Mouse (Mus musculus): ENCODE data around the gene Usp24.

Usp24 gene

DNA sequence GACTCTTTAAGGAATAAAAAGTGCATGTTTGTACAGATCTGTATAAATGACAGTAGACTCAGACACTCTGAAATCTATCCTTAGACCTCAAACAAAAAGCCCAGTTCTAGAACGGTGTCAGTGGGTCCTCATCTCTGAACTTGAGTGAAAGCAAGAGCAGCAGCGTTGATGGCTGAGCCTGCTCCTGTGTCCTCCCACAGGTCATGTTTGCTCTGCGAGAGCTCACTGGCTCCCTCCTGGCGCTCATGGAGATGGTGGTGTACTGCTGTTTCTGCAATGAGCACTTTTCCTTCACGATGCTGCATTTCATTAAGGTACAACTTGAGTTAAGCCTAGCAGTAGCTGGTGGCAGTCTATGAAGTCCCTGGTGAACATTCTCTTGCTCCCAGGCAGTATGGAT is 110.3 kb downstream of the Usp24 start:
- no peak for DNase-seq (ENCODE audit: low read depth in 1 of 2, low spot score in 2 of 2)

DNA sequence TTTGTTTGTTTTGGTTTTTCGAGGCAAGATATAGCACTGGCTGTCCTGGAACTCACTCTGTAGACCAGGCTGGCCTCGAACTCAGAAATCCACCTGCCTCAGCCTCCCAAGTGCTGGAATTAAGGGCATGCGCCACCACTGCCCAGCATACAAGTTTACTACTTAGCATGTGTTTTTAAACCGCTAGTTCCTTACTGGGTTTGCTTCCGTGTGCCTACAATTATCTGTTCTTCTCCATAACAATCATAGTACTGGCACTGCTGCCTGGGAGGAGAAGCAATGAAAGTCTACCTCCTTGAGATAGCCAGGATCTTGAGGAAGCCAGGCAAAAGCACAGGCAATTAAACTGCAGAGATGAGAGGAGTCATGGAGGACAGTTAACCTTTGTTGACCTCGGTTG is 112.6 kb downstream of the Usp24 start:
- no peak for DNase-seq (ENCODE audit: low read depth in 1 of 2, low spot score in 2 of 2)

DNA sequence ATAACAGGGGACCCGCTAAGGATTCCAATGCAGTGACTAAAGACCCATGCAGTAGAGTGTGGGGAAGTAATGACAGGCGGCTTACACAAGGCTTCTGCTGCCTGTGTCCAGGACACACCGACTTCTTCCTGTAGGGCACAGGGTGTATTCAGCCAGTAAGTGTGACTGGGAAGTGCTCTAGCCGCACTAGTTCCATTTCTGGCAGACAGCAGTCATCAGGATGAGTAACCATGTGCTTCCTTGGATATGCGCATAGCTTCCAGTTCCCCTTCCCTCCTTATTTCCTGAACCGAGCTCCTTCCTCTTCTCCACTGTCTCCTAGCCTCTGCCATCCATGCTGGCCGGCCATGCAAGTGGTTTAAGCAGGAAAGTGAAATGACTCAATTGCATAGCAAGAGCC is 113.1 kb downstream of the Usp24 start:
- DNase-seq (ENCODE audit: low read depth in 1 of 2, low spot score in 2 of 2) = no peak

DNA sequence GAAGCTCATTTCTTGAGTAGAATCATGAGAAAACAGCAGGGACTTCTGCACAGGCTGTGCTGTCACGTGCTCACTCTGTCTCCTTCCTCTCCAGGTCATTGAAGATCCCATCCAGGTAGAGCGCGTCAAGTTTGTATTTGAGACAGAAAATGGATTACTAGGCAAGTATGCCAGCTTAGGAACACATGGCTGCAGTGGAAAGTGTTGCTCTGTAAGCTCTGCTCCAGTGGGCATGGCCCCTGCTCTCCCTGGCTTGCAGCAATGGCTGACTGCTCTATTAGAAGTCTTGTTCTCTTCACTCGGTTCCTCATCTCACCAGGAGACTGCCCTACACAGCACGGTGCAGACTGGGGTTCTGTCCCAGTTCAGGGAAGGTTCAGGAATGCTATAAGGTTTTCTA is 114.4 kb downstream of the Usp24 start:
- DNase-seq (ENCODE audit: low read depth in 1 of 2, low spot score in 2 of 2) = no peak

DNA sequence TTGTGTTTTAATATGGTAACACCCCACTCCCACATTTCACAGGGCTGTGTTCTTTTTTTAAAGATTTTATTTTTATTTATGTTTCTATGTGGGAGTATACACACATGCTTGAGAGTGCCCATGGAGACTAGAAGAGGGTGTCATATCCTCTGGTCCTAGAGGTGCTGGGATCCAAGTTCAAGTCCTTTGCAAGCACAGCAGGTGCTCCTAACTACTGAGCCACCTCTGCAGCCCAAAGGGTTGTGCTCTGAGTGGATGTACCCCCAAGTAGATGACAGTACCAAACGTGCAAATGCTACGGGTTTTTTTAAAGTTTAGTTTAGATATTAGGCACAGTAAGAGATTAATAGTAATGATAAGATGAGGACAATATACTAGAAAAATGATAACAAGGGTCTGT is 119.4 kb downstream of the Usp24 start:
- no peak for DNase-seq (ENCODE audit: low read depth in 1 of 2, low spot score in 2 of 2)

DNA sequence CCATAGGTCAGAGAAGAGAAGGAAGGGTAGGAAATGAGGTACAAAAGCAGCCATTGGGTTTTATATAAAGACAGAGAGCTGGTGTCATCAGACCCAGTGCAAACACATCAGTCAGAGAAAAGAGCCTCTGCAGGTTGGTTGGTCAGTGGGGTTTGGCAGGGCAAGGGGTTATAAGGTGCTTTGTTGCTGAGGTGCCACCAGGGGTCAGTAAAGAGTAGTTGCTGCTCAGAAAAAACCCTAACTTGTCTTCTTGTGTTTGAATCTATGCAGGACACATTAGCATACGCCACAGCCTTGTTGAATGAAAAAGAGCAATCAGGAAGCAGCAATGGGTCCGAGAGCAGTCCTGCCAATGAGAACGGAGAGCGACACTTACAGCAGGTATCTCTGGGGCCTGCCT is 120.5 kb downstream of the Usp24 start:
- no peak for DNase-seq (ENCODE audit: low read depth in 1 of 2, low spot score in 2 of 2)

DNA sequence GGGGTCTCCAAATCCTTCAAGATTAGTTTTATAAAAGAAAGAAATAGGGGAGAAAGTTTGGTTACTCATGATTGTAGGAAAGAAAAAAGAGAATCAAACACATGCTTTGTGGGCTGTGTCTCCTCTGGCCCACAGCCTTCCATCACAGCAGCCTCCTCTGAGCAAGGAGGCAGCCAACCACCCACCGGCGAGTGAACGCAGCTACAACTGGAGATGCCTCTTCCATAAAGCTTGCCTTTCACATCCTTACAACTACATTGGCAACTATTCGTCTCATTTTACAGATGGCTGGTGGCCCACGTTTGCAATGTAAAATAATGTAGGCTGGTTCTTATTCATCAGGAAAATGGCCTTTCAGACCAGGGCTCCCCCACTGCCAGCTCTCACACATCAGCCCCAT is 121.2 kb downstream of the Usp24 start:
- DNase-seq (ENCODE audit: low read depth in 1 of 2, low spot score in 2 of 2) = no peak

DNA sequence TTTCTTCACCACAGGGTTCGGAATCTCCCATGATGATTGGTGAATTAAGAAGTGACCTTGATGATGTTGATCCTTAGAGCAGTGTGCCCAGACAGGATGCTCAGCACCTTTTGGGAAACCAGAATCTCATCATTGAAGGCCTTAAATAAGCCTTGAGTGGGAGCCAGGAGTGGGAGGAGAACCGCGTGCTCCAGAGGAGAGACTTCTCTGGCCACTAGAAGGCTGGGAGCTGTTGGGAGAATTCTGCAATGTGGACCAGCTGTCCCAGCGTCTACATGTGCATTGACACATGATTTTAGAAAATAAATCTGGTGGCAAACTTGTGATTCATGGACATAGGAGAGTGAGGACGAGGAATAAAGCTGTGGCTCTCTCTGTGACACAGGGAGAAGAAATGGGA is 122.8 kb downstream of the Usp24 start:
- no peak for DNase-seq (ENCODE audit: low read depth in 1 of 2, low spot score in 2 of 2)

DNA sequence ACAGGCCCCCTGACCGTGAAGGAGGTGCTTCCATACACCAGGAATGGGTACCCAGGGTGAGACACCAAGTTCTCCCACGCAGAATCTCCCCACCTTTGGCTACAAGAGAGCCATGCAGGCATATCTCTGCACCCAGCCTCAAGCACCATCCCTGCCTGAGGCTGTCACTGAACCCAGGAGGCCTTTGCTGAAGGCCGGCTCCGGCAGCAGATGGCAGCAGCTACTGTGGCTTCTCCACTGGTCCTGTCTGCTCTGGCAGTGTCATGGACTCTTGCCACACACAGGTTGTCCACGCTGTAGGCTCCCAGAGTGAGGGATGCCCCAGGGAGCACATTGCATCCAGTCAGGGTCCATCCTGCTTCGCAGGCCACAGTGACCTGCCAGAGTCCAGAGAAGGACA is 127.2 kb downstream of the Usp24 start:
- DNase-seq (ENCODE audit: low read depth in 1 of 2, low spot score in 2 of 2) = no peak

DNA sequence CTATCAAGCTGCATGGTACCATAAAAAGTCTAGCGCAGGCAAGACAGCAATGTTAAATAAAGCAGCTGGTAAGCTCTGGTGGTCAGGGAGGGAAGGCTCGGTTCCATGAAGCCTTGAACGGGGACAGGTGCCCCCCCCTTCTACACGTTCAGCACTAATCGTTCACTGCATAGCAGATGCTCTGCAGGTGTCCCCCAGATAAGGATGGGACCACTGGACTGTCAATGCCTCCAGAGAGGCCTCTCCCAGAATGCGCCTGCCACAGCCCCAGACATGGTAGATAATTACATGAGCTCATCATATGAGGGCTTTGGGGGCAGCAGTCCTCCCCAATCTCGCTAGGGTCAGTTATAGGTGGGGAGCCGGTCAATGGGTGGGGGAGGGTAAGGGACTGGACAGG is 133.3 kb downstream of the Usp24 start:
- no peak for DNase-seq (ENCODE audit: low read depth in 1 of 2, low spot score in 2 of 2)

DNA sequence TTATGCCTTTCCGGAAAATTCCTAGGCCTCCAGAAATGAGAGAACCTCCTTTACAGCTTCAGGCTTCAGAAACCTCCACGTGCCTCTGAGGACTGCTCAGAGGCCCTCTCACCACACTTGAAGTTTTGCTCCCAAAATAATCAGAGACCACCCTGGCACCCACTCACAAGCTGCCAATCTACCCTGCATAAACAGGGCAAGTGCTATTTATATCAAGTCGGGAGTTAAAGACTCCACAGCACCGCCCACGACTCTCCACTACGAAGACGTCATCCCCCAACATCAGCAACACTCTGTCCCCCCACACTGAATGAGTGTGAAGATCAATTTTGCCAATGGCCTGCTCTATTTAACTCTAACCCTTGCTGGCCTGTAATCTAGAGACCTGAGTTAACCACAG is 136.4 kb downstream of the Usp24 start:
- no peak for DNase-seq (ENCODE audit: low read depth in 1 of 2, low spot score in 2 of 2)

DNA sequence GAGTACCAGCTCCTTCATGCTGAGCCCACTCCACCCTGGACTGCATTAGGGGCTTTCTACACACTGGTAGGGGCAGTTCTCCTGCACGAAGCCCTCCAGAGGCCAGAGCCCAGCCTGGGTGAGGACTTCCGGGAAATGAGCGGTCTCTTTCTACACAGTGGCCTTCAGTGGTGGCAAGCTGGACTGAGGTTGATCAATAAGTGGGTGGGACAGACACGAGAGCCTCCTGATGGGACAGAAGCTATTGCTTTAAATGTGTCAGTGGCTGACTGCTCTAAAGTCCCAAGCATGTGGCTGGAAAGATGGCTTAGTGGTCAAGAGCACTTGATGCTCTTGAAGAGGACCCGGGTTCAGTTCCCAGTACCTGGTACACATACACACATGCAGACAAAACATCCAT is 137.1 kb downstream of the Usp24 start:
- no peak for DNase-seq (ENCODE audit: low read depth in 1 of 2, low spot score in 2 of 2)

DNA sequence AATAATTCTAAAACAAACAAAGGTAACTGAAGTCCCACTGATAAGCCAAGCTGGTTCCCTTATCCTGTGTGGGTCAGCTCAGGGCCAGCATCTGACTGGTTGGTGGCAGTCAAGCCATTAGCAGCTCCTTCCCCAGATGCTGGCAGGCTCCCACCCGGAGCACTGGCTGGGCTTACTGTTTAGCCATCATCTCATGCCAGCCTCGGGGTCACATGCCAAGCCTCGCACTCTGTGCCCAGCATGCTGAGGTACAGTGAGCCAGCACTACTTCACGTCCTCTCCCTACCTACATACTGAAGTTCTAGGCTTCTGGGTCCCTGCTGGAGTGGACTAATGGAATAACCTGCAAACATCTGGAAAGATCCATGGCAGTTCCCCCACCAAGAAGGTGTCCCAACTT is 137.5 kb downstream of the Usp24 start:
- DNase-seq (ENCODE audit: low read depth in 1 of 2, low spot score in 2 of 2) = no peak

DNA sequence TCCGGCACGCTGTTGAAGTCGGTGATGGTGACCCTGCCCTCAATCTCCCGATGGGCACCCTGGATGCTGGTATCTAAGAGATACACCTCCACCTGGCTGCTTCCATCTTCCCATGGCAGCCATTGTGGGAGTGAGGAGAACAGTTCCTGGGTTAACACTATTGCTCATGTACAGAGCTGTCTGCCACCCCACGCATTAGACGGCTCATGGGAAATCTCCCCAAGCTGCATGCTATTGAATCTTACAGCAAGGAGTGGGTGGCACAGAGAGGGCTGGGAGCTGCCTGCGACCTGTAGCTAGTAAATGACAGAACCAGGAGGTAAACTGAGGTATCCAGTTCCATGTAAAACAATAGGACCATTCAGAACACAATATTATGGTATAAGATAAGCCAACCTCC is 138.5 kb downstream of the Usp24 start:
- DNase-seq (ENCODE audit: low read depth in 1 of 2, low spot score in 2 of 2) = no peak

DNA sequence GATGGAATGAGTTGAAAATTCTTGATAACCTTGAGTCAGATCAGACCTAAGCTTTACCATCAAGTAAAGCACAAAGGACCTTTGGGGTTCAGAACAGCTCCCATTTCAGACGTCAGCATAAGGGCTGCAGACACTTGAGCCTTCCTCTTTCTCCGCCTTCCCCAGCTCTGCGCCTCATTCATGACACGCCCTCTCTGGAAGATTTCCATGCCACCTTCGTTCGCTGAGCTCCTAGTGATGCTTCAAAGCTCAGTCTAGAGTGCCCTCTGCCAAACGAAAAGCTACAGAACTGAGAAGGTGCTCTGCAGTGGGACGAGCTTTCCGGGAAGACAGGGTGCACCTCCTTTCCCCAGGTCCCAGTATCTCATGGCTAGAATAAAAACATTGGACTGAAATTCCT is 146.0 kb downstream of the Usp24 start:
- DNase-seq (ENCODE audit: low read depth in 1 of 2, low spot score in 2 of 2) = no peak

DNA sequence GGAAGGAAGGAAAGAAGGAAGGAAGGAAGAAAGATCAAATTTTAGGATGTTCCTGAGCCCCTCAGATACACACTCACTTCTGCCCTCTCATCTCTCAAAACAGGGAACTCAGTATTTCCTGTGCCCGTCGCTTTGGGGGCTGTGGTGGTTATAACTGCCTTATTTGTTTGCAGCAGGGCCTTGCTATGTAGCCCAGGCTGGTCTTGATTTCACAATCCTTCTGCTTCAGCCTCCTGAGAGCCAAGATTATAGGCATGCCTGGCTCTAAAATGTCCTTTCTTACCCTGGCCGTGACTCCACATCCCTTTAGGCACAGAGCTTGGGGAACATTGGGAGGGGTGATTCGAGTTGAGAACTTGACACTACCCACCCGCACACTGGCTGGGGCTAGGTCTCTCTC is 146.5 kb downstream of the Usp24 start:
- DNase-seq (ENCODE audit: low read depth in 1 of 2, low spot score in 2 of 2) = no peak

DNA sequence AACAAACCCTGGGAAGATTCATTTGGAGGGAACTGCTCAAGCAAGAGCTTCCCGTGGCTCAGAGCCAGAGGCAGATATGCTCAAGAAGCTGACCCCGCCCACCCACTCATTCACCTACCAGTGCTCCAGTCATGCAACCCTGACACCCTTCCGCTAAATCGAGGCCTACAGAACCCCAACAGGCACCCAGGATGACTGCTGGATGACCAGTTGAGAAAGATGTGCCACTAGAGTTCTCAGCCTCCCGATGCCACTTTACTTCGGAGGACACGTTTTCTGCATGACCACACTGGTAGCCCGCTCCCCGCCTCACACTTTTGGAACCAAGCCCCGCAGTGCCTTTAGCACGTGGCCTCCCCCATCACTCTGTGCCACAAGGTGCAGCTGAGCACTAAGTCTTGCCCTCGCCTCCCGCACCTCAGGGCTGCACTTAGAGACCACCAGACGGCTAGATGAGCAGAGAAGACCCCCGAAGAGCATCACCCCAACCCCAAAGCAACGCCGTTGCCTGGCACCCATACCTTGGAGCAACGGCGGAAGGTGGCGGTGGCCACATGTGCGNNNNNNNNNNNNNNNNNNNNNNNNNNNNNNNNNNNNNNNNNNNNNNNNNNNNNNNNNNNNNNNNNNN is 147.3 kb downstream of the Usp24 start:
- no peak for DNase-seq (ENCODE audit: low read depth in 1 of 2, low spot score in 2 of 2)

DNA sequence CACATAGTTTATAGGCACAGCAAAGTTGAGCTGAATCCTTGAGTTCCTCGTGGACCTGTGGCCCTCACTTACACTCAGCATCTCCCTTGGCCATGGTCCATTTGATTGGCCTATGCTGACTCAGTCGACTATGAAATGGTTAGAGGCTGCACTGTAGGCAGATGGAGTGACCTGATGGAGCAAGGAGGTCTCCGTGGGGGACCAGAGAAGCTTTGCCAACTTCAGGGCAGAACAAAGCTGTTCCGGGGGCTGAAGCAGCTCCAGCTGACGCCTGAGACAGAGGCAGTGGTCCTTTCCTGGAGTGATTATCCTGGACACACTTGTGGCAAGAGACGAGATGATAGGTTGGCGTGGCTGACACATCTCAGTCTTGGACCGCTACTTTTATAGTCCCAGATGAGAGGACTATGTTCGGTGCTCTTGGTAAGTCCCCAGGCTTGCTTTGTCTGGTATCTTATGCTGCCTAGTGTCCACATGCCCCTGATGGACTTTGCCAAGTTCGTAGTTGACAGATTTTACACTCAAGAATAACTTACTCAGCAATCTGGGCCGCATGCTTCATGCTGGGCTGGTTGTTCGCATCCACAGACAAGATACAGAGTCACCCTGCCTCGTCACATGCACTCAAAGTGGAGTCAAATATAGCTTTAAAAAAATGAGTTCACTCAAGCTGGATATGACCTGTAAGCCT is 151.6 kb downstream of the Usp24 start:
- DNase-seq (ENCODE audit: low read depth in 1 of 2, low spot score in 2 of 2) = no peak

DNA sequence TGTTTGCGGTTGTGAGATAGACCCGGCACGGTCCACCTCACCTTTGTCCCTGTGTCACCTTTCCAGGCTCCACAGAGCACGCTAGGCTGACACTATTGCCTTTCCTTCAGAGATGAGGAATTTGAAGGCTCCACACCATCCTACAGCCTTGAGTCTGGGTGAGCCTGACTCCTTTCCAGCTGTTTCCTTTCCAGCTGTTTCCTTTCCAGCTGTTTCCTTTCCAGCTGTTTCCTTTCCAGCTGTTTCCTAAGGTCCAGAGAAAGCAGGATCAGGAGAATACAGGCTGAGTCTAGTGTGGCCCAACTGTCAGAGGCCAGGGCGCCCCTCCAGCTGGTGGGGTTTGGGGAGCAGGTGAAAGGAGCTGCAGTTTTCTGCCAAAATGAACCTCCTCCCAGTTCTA is 154.9 kb downstream of the Usp24 start:
- DNase-seq (ENCODE audit: low read depth in 1 of 2, low spot score in 2 of 2) = no peak

DNA sequence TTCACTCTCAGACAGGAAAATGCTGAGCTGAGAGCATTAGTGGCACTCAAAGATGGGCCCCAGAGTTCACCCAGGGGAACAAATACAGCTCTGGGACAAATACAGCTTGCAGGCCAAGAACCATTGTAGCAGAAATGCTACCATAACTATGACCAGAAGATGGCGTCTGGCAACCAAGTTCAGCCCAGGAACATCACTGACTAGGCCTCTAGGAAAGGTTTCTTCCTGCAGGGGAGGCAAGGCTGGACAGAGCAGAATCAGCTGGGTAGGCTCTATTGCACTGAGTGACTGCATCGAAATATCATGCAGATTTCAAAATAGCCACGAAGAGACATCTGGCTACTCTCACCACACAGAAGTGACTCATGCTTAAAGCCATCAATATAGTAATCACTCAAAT is 156.3 kb downstream of the Usp24 start:
- DNase-seq (ENCODE audit: low read depth in 1 of 2, low spot score in 2 of 2) = no peak

DNA sequence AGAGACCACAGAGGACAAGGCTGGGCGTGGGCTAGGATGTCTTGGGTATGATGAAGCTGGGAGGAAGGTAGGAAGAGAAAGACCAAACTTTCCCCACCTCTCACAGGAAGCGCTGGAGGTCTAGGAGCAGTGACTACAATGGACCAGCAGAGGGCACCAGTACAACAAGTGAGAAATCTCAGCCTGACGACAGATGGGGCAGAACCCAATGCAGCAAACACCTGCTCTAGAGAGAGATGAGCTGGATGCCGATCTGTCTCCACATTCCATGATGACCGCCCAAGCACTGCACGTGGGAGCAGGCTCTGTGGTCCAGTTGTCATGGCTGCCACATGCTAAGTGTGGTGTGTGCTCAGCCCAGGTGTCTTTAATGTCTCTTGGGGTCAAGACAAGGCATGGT is 158.2 kb downstream of the Usp24 start:
- DNase-seq (ENCODE audit: low read depth in 1 of 2, low spot score in 2 of 2) = no peak

DNA sequence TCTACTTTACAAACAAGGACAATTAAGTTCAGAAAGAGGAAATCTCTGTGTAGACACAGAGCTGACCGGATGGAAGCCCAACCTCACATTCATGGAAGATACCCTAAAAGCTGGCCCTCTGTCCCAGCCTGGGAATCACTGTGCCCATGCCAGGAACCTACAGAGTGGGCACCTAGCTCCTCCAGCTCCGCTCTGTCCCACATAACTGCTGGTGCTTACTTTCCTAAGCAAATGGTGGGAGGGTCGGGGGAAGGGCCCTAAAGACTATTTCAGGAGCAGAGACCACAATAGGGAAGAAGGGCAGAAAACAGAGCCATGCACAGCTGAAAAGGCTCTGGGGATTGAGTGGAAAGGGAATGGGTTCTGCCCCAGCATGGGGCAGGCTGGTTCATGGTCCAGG is 164.5 kb downstream of the Usp24 start:
- no peak for DNase-seq (ENCODE audit: low read depth in 1 of 2, low spot score in 2 of 2)

DNA sequence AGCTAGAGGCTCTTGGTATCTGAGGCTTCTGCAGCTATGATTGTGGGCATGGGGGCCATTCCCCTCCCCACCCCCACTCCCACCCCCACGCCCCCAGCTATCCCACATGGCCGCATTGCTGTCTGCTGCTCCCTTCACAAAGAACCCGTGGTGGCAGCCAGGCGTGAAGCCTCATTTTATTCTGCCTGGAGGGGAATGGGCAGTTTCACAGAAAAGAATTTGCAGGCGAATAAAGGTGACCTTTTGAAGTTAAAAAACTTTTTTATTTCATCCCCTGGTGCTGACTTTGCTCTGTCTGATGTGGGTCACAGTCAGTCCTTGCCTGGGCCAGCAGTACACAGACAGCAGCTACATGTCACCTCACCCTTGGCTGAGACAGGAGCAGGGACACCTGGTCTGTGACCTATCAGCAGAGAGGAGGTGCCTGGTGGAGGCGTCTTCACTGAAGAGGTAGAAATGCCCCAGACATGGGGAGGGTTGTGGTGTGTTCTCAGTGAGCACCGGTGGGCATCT is 167.3 kb downstream of the Usp24 start:
- no peak for DNase-seq (ENCODE audit: low read depth in 1 of 2, low spot score in 2 of 2)
